Mouse (Mus musculus): ENCODE measurements around the gene Aif1. TPM values are rescaled to one million over a fixed set of nuclear protein-coding genes. Genes with fewer than 3 reads are reported as not detected.

The Aif1 gene
- 379 TPM for polyA plus RNA-seq (2014; fragmentation: Illumina TruSeq; extraction: RNeasy Lipid Tissue Mini Kit (QIAGEN cat#74804); ENCODE audit: low read depth, low replicate concordance)

GRCm38 (mm10) chr17:35175968-35176367 lies at the start of gene Aif1:
Gene Aif1 (minus strand): TSS chr17:35176068.

GRCm38 (mm10) chr17:35220156-35220952 lies 44.5 kb upstream of the Aif1 start, which contains the start of gene Gm16181:
Gene Gm16181 (plus strand): TSS chr17:35220834.

GRCm38 (mm10) chr17:35204494-35205379 lies 28.9 kb upstream of the Aif1 start, which contains the start of gene Lta:
Gene Lta (minus strand): TSS chr17:35205351.

GRCm38 (mm10) chr17:35201787-35202186 lies 25.9 kb upstream of the Aif1 start, which contains the start of gene Tnf:
Gene Tnf (minus strand): TSS chr17:35202007.

GRCm38 (mm10) chr17:35193881-35194843 lies 18.3 kb upstream of the Aif1 start, which contains the start of gene Ltb:
Gene Ltb (plus strand): TSS chr17:35194439.

GRCm38 (mm10) chr17:35187959-35188610 lies 12.2 kb upstream of the Aif1 start, which contains the start of gene Lst1:
Gene Lst1 (minus strand): TSS chr17:35188439.

GRCm38 (mm10) chr17:35164568-35165450 lies 11.1 kb downstream of the Aif1 start, which contains the start of gene Prrc2a:
Gene Prrc2a (minus strand): TSS chr17:35164897.

GRCm38 (mm10) chr17:35134801-35135590 lies 40.9 kb downstream of the Aif1 start, which contains the start of gene Bag6:
Gene Bag6 (plus strand): TSS chr17:35135178.

GRCm38 (mm10) chr17:35131500-35132173 lies 44.2 kb downstream of the Aif1 start, which contains the start of gene Apom:
Gene Apom (minus strand): TSS chr17:35132050.

GRCm38 (mm10) chr17:35126206-35126611 lies 49.7 kb downstream of the Aif1 start, which contains the start of gene D17H6S53E:
Gene D17H6S53E (plus strand): TSS chr17:35126373.

GRCm38 (mm10) chr17:35121871-35122303 lies 54.0 kb downstream of the Aif1 start, which contains the start of gene Csnk2b:
Gene Csnk2b (minus strand): TSS chr17:35122053.

GRCm38 (mm10) chr17:35121143-35121799 lies 54.6 kb downstream of the Aif1 start, which contains the start of gene Gpank1:
Gene Gpank1 (plus strand): TSS chr17:35121455.

Other genes with a start within 250 kb of the Aif1 start
- 0.41 TPM for gene Neu1, start 244.8 kb downstream of the Aif1 start, polyA plus RNA-seq (2014; fragmentation: Illumina TruSeq; extraction: RNeasy Lipid Tissue Mini Kit (QIAGEN cat#74804); ENCODE audit: low read depth, low replicate concordance)
- 0.56 TPM for gene Hspa1b, start 216.8 kb downstream of the Aif1 start, polyA plus RNA-seq (2014; fragmentation: Illumina TruSeq; extraction: RNeasy Lipid Tissue Mini Kit (QIAGEN cat#74804); ENCODE audit: low read depth, low replicate concordance)
- gene Gm20481, start 206.2 kb downstream of the Aif1 start, polyA plus RNA-seq (2014; fragmentation: Illumina TruSeq; extraction: RNeasy Lipid Tissue Mini Kit (QIAGEN cat#74804); ENCODE audit: low read depth, low replicate concordance) = not detected
- 0.57 TPM for gene Hspa1a, start 203.9 kb downstream of the Aif1 start, polyA plus RNA-seq (2014; fragmentation: Illumina TruSeq; extraction: RNeasy Lipid Tissue Mini Kit (QIAGEN cat#74804); ENCODE audit: low read depth, low replicate concordance)
- gene Hspa1l, start 203.4 kb downstream of the Aif1 start, polyA plus RNA-seq (2014; fragmentation: Illumina TruSeq; extraction: RNeasy Lipid Tissue Mini Kit (QIAGEN cat#74804); ENCODE audit: low read depth, low replicate concordance) = 215 TPM
- 115 TPM for gene Lsm2, start 194.2 kb downstream of the Aif1 start, polyA plus RNA-seq (2014; fragmentation: Illumina TruSeq; extraction: RNeasy Lipid Tissue Mini Kit (QIAGEN cat#74804); ENCODE audit: low read depth, low replicate concordance)
- gene Vars, start 175.1 kb downstream of the Aif1 start, polyA plus RNA-seq (2014; fragmentation: Illumina TruSeq; extraction: RNeasy Lipid Tissue Mini Kit (QIAGEN cat#74804); ENCODE audit: low read depth, low replicate concordance) = 53.6 TPM
- gene Vwa7, start 159.5 kb downstream of the Aif1 start, polyA plus RNA-seq (2014; fragmentation: Illumina TruSeq; extraction: RNeasy Lipid Tissue Mini Kit (QIAGEN cat#74804); ENCODE audit: low read depth, low replicate concordance) = 0.15 TPM
- not detected for gene Sapcd1, start 148.1 kb downstream of the Aif1 start, polyA plus RNA-seq (2014; fragmentation: Illumina TruSeq; extraction: RNeasy Lipid Tissue Mini Kit (QIAGEN cat#74804); ENCODE audit: low read depth, low replicate concordance)
- gene Msh5, start 129.3 kb downstream of the Aif1 start, polyA plus RNA-seq (2014; fragmentation: Illumina TruSeq; extraction: RNeasy Lipid Tissue Mini Kit (QIAGEN cat#74804); ENCODE audit: low read depth, low replicate concordance) = 8.7 TPM
- 10.5 TPM for gene Clic1, start 126.1 kb downstream of the Aif1 start, polyA plus RNA-seq (2014; fragmentation: Illumina TruSeq; extraction: RNeasy Lipid Tissue Mini Kit (QIAGEN cat#74804); ENCODE audit: low read depth, low replicate concordance)
- 0.56 TPM for gene Ddah2, start 117.0 kb downstream of the Aif1 start, polyA plus RNA-seq (2014; fragmentation: Illumina TruSeq; extraction: RNeasy Lipid Tissue Mini Kit (QIAGEN cat#74804); ENCODE audit: low read depth, low replicate concordance)
- gene Ly6g6c, start 110.7 kb downstream of the Aif1 start, polyA plus RNA-seq (2014; fragmentation: Illumina TruSeq; extraction: RNeasy Lipid Tissue Mini Kit (QIAGEN cat#74804); ENCODE audit: low read depth, low replicate concordance) = 19.3 TPM
- gene Mpig6b, start 109.9 kb downstream of the Aif1 start, polyA plus RNA-seq (2014; fragmentation: Illumina TruSeq; extraction: RNeasy Lipid Tissue Mini Kit (QIAGEN cat#74804); ENCODE audit: low read depth, low replicate concordance) = 1.5 TPM
- not detected for gene Ly6g6e, start 99.2 kb downstream of the Aif1 start, polyA plus RNA-seq (2014; fragmentation: Illumina TruSeq; extraction: RNeasy Lipid Tissue Mini Kit (QIAGEN cat#74804); ENCODE audit: low read depth, low replicate concordance)
- not detected for gene Ly6g6d, start 98.0 kb downstream of the Aif1 start, polyA plus RNA-seq (2014; fragmentation: Illumina TruSeq; extraction: RNeasy Lipid Tissue Mini Kit (QIAGEN cat#74804); ENCODE audit: low read depth, low replicate concordance)
- gene Ly6g6f, start 90.5 kb downstream of the Aif1 start, polyA plus RNA-seq (2014; fragmentation: Illumina TruSeq; extraction: RNeasy Lipid Tissue Mini Kit (QIAGEN cat#74804); ENCODE audit: low read depth, low replicate concordance) = not detected
- 8.2 TPM for gene Abhd16a, start 86.8 kb downstream of the Aif1 start, polyA plus RNA-seq (2014; fragmentation: Illumina TruSeq; extraction: RNeasy Lipid Tissue Mini Kit (QIAGEN cat#74804); ENCODE audit: low read depth, low replicate concordance)
- not detected for gene Ly6g5c, start 67.8 kb downstream of the Aif1 start, polyA plus RNA-seq (2014; fragmentation: Illumina TruSeq; extraction: RNeasy Lipid Tissue Mini Kit (QIAGEN cat#74804); ENCODE audit: low read depth, low replicate concordance)
- not detected for gene Ly6g5b, start 60.6 kb downstream of the Aif1 start, polyA plus RNA-seq (2014; fragmentation: Illumina TruSeq; extraction: RNeasy Lipid Tissue Mini Kit (QIAGEN cat#74804); ENCODE audit: low read depth, low replicate concordance)
- gene Gpank1, start 54.6 kb downstream of the Aif1 start, polyA plus RNA-seq (2014; fragmentation: Illumina TruSeq; extraction: RNeasy Lipid Tissue Mini Kit (QIAGEN cat#74804); ENCODE audit: low read depth, low replicate concordance) = 8.7 TPM
- gene Csnk2b, start 54.0 kb downstream of the Aif1 start, polyA plus RNA-seq (2014; fragmentation: Illumina TruSeq; extraction: RNeasy Lipid Tissue Mini Kit (QIAGEN cat#74804); ENCODE audit: low read depth, low replicate concordance) = 948 TPM
- 0.28 TPM for gene D17H6S53E, start 49.7 kb downstream of the Aif1 start, polyA plus RNA-seq (2014; fragmentation: Illumina TruSeq; extraction: RNeasy Lipid Tissue Mini Kit (QIAGEN cat#74804); ENCODE audit: low read depth, low replicate concordance)
- gene Apom, start 44.0 kb downstream of the Aif1 start, polyA plus RNA-seq (2014; fragmentation: Illumina TruSeq; extraction: RNeasy Lipid Tissue Mini Kit (QIAGEN cat#74804); ENCODE audit: low read depth, low replicate concordance) = not detected
- gene Bag6, start 40.9 kb downstream of the Aif1 start, polyA plus RNA-seq (2014; fragmentation: Illumina TruSeq; extraction: RNeasy Lipid Tissue Mini Kit (QIAGEN cat#74804); ENCODE audit: low read depth, low replicate concordance) = 44.2 TPM
- gene Prrc2a, start 11.2 kb downstream of the Aif1 start, polyA plus RNA-seq (2014; fragmentation: Illumina TruSeq; extraction: RNeasy Lipid Tissue Mini Kit (QIAGEN cat#74804); ENCODE audit: low read depth, low replicate concordance) = 14.1 TPM
- gene Lst1, start 12.4 kb upstream of the Aif1 start, polyA plus RNA-seq (2014; fragmentation: Illumina TruSeq; extraction: RNeasy Lipid Tissue Mini Kit (QIAGEN cat#74804); ENCODE audit: low read depth, low replicate concordance) = not detected
- gene Ltb, start 18.4 kb upstream of the Aif1 start, polyA plus RNA-seq (2014; fragmentation: Illumina TruSeq; extraction: RNeasy Lipid Tissue Mini Kit (QIAGEN cat#74804); ENCODE audit: low read depth, low replicate concordance) = not detected
- gene Tnf, start 25.9 kb upstream of the Aif1 start, polyA plus RNA-seq (2014; fragmentation: Illumina TruSeq; extraction: RNeasy Lipid Tissue Mini Kit (QIAGEN cat#74804); ENCODE audit: low read depth, low replicate concordance) = not detected
- gene Lta, start 29.3 kb upstream of the Aif1 start, polyA plus RNA-seq (2014; fragmentation: Illumina TruSeq; extraction: RNeasy Lipid Tissue Mini Kit (QIAGEN cat#74804); ENCODE audit: low read depth, low replicate concordance) = not detected
- gene Gm16181, start 44.8 kb upstream of the Aif1 start, polyA plus RNA-seq (2014; fragmentation: Illumina TruSeq; extraction: RNeasy Lipid Tissue Mini Kit (QIAGEN cat#74804); ENCODE audit: low read depth, low replicate concordance) = not detected
- 10.2 TPM for gene Atp6v1g2, start 57.6 kb upstream of the Aif1 start, polyA plus RNA-seq (2014; fragmentation: Illumina TruSeq; extraction: RNeasy Lipid Tissue Mini Kit (QIAGEN cat#74804); ENCODE audit: low read depth, low replicate concordance)
- 0.56 TPM for gene Nfkbil1, start 59.7 kb upstream of the Aif1 start, polyA plus RNA-seq (2014; fragmentation: Illumina TruSeq; extraction: RNeasy Lipid Tissue Mini Kit (QIAGEN cat#74804); ENCODE audit: low read depth, low replicate concordance)
- gene Ddx39b, start 65.7 kb upstream of the Aif1 start, polyA plus RNA-seq (2014; fragmentation: Illumina TruSeq; extraction: RNeasy Lipid Tissue Mini Kit (QIAGEN cat#74804); ENCODE audit: low read depth, low replicate concordance) = 7.1 TPM
- 2.8 TPM for gene H2-D1, start 86.7 kb upstream of the Aif1 start, polyA plus RNA-seq (2014; fragmentation: Illumina TruSeq; extraction: RNeasy Lipid Tissue Mini Kit (QIAGEN cat#74804); ENCODE audit: low read depth, low replicate concordance)
- gene H2-Q1, start 144.3 kb upstream of the Aif1 start, polyA plus RNA-seq (2014; fragmentation: Illumina TruSeq; extraction: RNeasy Lipid Tissue Mini Kit (QIAGEN cat#74804); ENCODE audit: low read depth, low replicate concordance) = 0.08 TPM
- 0.69 TPM for gene H2-Q2, start 166.2 kb upstream of the Aif1 start, polyA plus RNA-seq (2014; fragmentation: Illumina TruSeq; extraction: RNeasy Lipid Tissue Mini Kit (QIAGEN cat#74804); ENCODE audit: low read depth, low replicate concordance)
- gene H2-Q4, start 203.5 kb upstream of the Aif1 start, polyA plus RNA-seq (2014; fragmentation: Illumina TruSeq; extraction: RNeasy Lipid Tissue Mini Kit (QIAGEN cat#74804); ENCODE audit: low read depth, low replicate concordance) = 1.6 TPM
- gene H2-Q6, start 248.8 kb upstream of the Aif1 start, polyA plus RNA-seq (2014; fragmentation: Illumina TruSeq; extraction: RNeasy Lipid Tissue Mini Kit (QIAGEN cat#74804); ENCODE audit: low read depth, low replicate concordance) = 0.66 TPM

Measured in testis, adult 10 weeks (tissue).